Mouse (Mus musculus): ENCODE measurements at regions not wholly inside any gene's neighbourhood (a gene's known extent, or its start where the extent isn't known, plus 50 kb on each side); places are given as distances from the start of the nearest gene placed in this dataset.

GRCm38 (mm10) chr12:5547698-5548097 is 172.2 kb upstream of the Klhl29 start:
- no peak for DNase-seq

- no peak for DNase-seq
Measured at GRCm38 (mm10) chr12:5542701-5543100, 167.2 kb upstream of the Klhl29 start.

GRCm38 (mm10) chr12:5496299-5496698 is 120.8 kb upstream of the Klhl29 start:
- DNase-seq = no peak

GRCm38 (mm10) chr12:5494657-5495512 is 119.4 kb upstream of the Klhl29 start:
- DNase-seq = no peak

- DNase-seq = no peak
Measured at GRCm38 (mm10) chr12:5464250-5464899, 88.9 kb upstream of the Klhl29 start.

- DNase-seq = no peak
Measured at GRCm38 (mm10) chr12:5453157-5453556, 77.7 kb upstream of the Klhl29 start.

- no peak for DNase-seq
Measured at GRCm38 (mm10) chr12:5443730-5444129, 68.2 kb upstream of the Klhl29 start.

- no peak for DNase-seq
Measured at GRCm38 (mm10) chr12:5443091-5443531, 67.6 kb upstream of the Klhl29 start.

GRCm38 (mm10) chr12:5442679-5443078 is 67.2 kb upstream of the Klhl29 start:
- DNase-seq = no peak

- DNase-seq = no peak
Measured at GRCm38 (mm10) chr12:5440482-5440881, 65.0 kb upstream of the Klhl29 start.

GRCm38 (mm10) chr12:5435876-5436275 is 60.4 kb upstream of the Klhl29 start:
- no peak for DNase-seq

- DNase-seq = no peak
Measured at GRCm38 (mm10) chr12:5434060-5434459, 58.6 kb upstream of the Klhl29 start.

- no peak for DNase-seq
Measured at GRCm38 (mm10) chr12:5432688-5433087, 57.2 kb upstream of the Klhl29 start.

- DNase-seq = no peak
Measured at GRCm38 (mm10) chr12:5428733-5429132, 53.3 kb upstream of the Klhl29 start.
